Mouse (Mus musculus): ENCODE measurements around the gene Rtn2.
"Not testable (repeated sequence)": the region's sequence is repeated elsewhere in the genome, so short reads cannot be mapped to it uniquely, and the experiment has no call there.

Gene Rtn2

GRCm38 (mm10) chr7:19268993-19269681, 13.3 kb upstream of the Rtn2 start:
- DNase-seq (ENCODE audit: extremely low spot score, low read depth, low spot score), result no peak

- DNase-seq (ENCODE audit: extremely low spot score, low read depth, low spot score), result no peak
Measured at GRCm38 (mm10) chr7:19269721-19270441, 12.5 kb upstream of the Rtn2 start.

- DNase-seq (ENCODE audit: extremely low spot score, low read depth, low spot score), result no peak
Measured at GRCm38 (mm10) chr7:19270509-19271237, 11.8 kb upstream of the Rtn2 start.

GRCm38 (mm10) chr7:19271238-19272172, 10.9 kb upstream of the Rtn2 start, which contains the start of gene Vasp:
TSS of gene Vasp (minus strand) at chr7:19271817.
- DNase-seq (ENCODE audit: extremely low spot score, low read depth, low spot score), result no peak

GRCm38 (mm10) chr7:19272173-19272764, 10.2 kb upstream of the Rtn2 start:
- DNase-seq (ENCODE audit: extremely low spot score, low read depth, low spot score), result no peak

- no peak for DNase-seq (ENCODE audit: extremely low spot score, low read depth, low spot score)
Measured at GRCm38 (mm10) chr7:19276253-19276652, 6.2 kb upstream of the Rtn2 start.

- no peak for DNase-seq (ENCODE audit: extremely low spot score, low read depth, low spot score)
Measured at GRCm38 (mm10) chr7:19279052-19279451, 3.4 kb upstream of the Rtn2 start.

- no peak for DNase-seq (ENCODE audit: extremely low spot score, low read depth, low spot score)
Measured at GRCm38 (mm10) chr7:19279581-19280114, 2.8 kb upstream of the Rtn2 start, which contains the start of gene Ppm1n. TSS of gene Ppm1n (minus strand) at chr7:19280064.

GRCm38 (mm10) chr7:19281680-19282304, 632 bp upstream of the Rtn2 start:
- DNase-seq (ENCODE audit: extremely low spot score, low read depth, low spot score), result not testable (repeated sequence)

- DNase-seq (ENCODE audit: extremely low spot score, low read depth, low spot score), result no peak
Measured at GRCm38 (mm10) chr7:19282791-19283405, 474 bp downstream of the Rtn2 start.

GRCm38 (mm10) chr7:19283406-19283804, 981 bp downstream of the Rtn2 start:
- DNase-seq (ENCODE audit: extremely low spot score, low read depth, low spot score), result no peak

GRCm38 (mm10) chr7:19284763-19285162, 2.3 kb downstream of the Rtn2 start:
- DNase-seq (ENCODE audit: extremely low spot score, low read depth, low spot score), result no peak

- no peak for DNase-seq (ENCODE audit: extremely low spot score, low read depth, low spot score)
Measured at GRCm38 (mm10) chr7:19290969-19291596, 8.7 kb downstream of the Rtn2 start.

GRCm38 (mm10) chr7:19295503-19296185, 13.2 kb downstream of the Rtn2 start:
- peak; percentile 80 for DNase-seq (ENCODE audit: extremely low spot score, low read depth, low spot score)

- no peak for DNase-seq (ENCODE audit: extremely low spot score, low read depth, low spot score)
Measured at GRCm38 (mm10) chr7:19297034-19297433, 14.6 kb downstream of the Rtn2 start.

- DNase-seq (ENCODE audit: extremely low spot score, low read depth, low spot score), result no peak
Measured at GRCm38 (mm10) chr7:19297794-19298193, 15.4 kb downstream of the Rtn2 start.

GRCm38 (mm10) chr7:19299194-19299593, 16.8 kb downstream of the Rtn2 start:
- no peak for DNase-seq (ENCODE audit: extremely low spot score, low read depth, low spot score)

All from hindlimb bud, embryonic 11.5 days (tissue).